Mouse (Mus musculus): ENCODE data around the gene Hist1h4f.

DNA sequence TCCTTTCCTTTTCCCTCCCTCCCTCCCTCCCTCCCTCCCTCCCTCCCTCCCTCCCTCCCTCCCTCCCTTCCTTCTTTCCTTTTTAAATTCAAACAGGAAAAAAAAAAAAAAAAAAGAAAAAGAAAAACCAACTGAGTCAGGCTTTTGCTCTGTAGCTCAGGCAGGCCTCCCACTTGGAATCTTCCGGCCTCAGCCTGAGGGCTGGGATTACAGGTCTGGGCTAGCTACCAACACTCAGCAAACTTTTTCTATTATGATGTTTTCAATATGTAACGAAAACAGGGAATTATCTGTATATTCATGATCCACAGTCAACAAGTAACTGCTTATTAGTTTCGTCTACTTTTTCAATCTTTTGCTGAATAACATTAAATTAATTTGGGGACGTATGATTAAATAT lies 48.5 kb downstream of the Hist1h4f start:
- TF ChIP-seq POLR2A (IDR thresholded peaks at IDR 0.05; ENCODE audit: borderline replicate concordance, low read depth, low read length) (no peak), CTCF (IDR thresholded peaks at IDR 0.05; ENCODE audit: low read depth, low read length) (no peak)

Data from bone marrow macrophage, adult 2 months (primary cell).